Mouse (Mus musculus): ENCODE results near the gene Dao.

DNA sequence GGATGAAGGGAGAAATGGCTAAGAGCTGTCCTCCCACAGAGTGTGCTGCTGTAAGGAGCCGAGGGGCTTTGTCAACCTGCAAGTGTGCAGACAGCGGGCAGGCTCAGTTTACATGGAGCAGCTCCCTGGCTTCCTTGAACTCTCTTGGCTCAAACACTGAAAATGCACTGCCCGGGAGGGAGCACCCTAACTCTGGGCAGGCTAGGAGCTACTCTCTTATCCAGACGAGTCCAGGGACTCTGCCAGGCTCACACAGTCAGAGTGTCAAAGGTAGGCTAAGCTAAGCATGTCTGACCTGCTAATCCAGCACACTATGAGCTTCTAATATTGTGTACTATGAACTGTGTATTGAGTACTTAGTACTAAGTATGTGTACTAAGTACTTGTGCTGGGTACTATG is 3.5 kb downstream of the Dao start:
- TF ChIP-seq EP300 (IDR thresholded peaks at IDR 0.05; ENCODE audit: insufficient read depth, low read depth, low read length) (no peak), POLR2A (IDR thresholded peaks at IDR 0.05; ENCODE audit: insufficient read depth, low read depth, low read length) (no peak), CTCF (IDR thresholded peaks at IDR 0.05) (no peak)
